Mouse (Mus musculus): ENCODE results near the gene Gne.

The Gne gene

DNA sequence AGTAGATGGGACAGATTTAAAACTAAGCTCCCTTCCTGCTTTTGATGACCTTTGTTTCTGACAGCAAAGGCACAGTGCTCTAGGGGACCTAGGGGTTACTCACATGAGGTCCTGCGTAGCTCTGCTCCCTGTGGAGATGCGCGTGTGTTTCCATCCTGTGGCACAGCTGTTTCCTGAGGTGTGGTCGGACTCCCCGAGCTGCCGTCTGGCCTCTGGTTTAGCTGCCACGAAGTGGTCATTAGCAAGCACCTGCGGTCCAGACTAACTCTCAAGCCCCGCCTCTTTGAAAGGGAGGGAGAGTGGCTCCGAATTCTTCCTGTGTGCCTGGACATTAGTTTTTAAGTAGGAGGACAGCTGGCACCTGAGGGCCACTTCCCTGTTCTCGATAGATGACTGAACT is at the start of gene Gne:
TSS of gene Gne (minus strand) at position 233 of the 400 bp plus-strand sequence.
- no peak for DNase-seq

DNA sequence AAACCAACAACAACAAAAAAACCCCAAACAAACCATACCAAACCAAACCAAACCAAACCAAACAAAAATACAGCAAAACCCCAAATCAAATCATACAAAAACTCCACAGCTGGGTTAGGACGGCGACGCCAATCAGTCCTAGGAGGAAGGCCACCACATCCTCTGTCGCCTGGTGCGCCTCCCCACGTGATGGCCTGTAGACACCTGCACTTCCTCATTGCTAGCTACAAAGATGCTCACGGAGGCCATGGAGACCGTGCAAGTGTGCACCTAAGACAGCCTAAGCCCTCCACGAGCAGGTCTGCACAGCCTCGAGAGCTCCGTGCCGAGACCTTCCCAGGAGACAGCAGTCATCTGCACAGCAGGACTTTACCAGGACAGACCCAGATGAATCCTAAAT is 42.8 kb upstream of the Gne start:
- no peak for DNase-seq

DNA sequence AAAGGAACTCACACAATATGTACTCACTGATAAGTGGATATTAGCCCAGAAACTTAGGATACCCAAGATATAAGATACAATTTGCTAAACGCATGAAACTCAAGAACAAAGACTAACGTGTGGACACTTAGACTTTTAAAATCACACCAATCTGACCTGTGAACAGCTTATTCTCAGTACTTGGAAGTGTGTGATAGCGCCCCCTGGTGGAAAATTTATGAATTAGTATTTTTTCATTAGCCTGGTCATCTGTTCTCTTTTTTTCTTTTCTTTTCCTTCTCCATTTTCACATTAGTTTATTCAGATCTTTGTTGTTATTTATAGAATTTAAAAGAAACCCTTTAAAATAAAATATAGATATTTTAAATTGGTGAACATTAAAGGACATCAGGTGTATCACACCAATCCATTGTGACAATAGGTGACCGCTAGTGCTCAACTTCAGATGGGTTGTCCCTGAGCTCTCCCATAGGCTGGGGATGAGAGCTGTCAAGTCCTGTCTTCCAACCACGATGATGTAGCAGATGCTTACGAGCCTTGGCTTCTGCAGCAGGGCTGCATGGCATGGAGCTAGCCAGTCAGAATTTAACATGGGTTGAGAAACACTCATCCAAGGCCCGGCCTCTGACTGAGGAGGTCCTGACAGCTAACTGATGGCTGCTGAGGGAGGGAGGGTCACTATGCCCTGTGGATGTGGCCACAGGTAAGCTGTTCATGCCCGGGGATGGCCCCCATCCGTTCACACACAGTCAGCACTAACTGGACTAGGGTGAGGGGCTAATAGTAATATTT is 35.6 kb upstream of the Gne start:
- peak; percentile 50 to 82 for DNase-seq

DNA sequence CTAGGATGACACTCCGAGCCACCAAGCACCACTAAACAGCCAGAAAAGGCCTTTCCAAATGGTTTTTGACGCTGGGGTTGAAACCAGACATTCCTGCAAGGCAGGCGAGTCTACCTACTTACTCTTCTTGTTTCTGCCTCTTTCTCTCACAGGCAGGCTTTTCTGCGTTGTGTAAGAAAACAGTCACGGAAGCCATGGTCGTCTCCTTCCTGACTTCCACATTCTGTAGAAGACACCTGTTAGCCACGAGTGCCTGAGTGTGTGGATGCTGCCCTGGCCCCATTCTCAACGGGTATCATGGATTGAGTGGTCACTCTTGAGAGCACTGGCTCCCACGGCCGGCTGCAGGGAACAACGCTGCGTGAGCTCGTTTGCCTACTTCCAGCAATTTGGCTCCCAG is 31.1 kb upstream of the Gne start:
- DNase-seq, result no peak

DNA sequence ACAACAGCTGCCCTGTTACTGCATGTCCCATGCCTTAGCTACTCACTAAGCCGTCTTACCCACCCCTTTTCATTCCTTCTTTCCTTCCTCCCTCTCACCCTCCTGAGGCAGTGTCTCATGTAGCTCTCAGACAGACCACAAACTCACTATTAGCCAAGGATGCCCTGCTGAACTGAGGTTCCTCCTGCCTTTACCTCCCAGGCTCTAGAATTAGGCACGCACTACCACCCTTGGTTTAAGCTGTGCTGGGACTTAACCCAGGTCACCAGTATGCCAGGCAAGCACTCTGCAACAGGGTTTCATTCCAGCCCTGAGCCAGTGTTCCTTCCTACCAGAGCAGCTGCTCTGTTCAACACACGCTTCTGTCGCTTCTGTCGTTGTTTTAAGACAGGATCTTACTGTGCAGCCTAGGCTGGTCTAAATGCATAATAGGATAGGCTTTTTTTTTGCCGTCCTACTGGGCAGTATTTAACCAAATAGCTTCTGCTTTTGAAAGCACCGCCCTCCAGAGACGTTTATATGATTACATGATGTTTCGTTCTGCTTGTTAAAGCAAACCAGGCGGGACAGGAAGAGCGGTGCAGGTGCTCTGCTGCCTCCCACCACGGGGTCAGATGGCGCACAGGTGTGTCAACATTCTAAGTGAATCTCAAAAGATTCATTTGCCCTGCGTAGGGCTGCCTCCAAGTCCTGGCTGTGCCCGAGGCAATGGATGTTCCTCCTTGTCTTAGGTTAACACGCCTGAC is 29.6 kb upstream of the Gne start:
- peak in 1 of 2 experiments; percentile 14 for DNase-seq

DNA sequence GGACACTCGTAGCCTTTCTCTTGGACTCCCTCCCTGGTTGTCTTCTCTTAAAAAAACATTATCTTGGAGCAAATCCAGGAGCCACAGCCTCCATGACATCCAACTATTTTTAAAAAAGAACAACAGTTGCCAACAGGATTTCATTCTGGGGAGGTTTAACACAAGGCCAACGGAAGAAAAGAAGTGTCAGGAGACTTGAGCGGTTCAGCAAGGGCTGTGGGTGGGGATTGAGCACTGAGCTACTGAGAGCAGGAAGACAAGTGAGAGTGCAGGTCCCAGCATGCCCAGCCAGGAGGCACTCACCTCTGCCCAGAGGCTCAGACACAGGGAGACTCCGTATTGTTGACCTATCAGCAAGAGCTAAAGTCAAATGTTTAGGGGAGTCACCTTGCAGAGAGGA is 28.8 kb upstream of the Gne start:
- no peak for DNase-seq

DNA sequence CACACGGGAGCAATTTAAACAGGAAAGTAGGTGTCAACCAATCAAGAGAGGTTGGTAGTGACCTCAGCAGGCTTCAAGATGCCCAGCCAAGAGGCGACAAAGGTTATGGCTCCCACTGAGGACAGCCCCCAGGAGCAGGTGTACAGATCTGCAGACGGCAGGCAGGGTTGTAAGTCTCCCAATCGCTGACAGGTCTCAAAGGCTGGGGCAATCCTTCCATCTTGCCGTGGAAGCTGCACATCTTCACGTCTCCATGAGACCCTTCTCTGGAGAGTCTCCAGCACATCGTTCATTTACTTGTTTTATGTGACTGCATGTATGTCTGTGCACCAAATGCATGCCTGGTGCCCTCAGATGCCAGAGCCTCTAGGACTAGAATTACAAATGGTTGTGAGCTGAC is 26.8 kb upstream of the Gne start:
- DNase-seq, result no peak

DNA sequence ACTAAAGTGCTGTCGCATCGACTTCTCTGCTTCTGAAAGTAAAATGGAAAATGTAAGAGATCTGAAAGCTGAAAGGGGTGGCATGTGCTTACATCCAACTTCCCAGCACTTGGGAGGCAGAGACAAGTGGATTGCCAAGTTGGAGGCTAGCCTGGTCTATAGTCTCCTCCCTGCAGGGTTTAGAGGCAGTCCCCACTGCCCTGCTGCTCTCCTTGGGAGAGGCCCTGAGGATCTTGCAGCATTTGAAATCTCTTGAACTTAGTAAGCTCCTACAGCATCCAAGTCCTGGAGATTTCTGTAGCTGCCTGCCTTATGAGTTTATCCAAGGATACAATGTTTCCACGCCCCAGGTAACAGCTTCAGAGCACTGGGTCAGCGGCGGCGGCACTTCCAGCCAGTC is 24.3 kb upstream of the Gne start:
- DNase-seq, result no peak

DNA sequence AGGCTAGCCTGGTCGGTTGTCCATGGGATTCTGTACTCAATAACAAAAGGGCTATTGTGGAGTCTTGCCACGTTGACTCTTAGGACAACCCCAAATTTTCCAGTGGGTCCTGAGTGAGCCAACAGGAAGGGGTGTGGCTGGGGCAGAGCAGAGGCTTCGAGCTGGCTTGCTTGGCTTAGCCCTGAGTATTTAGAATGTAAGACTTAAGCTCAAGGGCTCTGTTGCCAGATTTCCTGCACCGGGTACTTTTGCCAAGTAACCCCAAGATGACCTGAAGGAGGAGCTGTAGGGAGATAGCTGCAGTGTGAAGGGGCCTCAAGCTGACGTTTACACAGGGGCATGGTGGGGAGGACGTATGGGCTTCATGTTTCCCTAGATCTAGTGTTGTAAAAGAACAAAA is 23.4 kb upstream of the Gne start:
- DNase-seq, result no peak

DNA sequence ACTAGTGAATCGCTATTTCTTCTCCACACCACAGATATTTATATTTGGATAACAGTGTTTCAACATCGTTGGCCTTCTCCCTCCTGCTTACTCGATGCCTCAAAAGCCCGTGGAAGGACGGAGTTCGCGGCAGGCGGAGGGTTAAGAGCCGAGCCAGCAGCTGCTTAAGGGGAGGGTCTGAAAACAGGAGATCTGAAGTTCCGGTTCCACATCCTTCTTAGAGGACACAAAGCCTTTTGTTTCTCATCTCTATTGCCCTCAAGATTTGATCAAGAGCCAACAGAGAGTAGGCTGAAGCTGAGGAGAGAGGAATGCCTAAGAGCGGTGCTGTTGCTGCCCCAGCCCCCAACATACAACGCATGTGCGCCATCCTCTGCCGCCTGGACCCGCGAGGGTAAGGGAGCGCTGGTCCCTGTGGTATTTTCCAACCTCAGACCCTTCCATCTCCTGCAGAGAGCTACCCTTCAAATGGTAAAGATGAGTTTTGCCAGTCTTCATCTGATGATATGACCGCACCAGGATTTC is 22.4 kb upstream of the Gne start:
- no peak for DNase-seq

DNA sequence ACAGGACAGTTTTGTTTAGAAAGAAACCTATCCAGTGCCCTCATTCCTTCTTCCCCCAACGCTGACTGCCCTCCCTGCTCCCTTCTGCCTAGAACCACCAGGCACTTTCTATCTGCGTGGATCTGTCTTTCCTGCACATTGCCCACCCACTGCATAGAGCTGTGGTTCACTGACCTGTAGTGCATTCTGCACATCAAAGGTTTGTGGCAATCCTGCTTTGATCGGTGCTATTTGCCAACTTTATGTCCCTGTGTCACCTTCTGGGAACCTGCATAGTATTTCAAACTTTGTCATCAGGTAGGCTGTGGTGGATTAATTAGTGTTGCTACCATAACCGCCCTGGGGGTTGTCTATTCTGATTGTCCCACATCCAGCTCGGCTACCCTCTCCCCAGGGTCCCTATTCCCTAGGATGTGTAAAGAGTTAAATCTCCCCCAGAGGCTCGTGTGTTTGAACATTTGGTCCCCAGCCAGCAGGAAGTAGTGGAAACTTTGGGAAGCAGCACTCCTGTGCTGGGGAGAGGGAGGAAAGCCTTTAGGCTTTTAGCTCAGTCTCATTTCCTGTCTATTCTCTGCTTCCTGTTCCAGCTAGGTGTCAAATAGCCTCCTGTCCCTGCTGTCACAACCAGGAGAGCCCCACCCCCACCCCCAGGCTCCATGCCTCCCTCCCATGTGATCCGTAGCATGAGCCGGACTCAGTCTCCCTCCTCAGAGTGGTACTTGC is 20.4 kb upstream of the Gne start:
- no peak for DNase-seq

DNA sequence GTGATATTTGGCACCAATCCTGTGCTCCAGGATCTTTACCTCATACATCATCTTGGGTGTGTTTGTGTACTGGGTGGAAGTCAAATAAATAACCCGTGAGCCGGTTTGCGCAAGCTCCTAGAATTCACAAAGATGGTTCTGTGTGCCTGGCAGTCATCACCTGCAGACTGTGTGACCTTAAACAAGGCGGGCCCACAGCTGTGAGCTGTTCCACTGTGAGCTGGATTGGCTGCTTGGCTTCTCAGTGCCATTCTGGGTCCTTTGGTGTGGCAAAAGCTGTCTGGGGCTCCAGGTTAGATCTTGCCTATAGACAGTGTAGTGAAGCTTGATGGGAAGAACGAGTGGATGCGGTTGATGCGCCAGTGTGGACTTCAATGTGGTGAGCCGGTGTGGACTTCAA is 19.6 kb upstream of the Gne start:
- DNase-seq, result no peak

DNA sequence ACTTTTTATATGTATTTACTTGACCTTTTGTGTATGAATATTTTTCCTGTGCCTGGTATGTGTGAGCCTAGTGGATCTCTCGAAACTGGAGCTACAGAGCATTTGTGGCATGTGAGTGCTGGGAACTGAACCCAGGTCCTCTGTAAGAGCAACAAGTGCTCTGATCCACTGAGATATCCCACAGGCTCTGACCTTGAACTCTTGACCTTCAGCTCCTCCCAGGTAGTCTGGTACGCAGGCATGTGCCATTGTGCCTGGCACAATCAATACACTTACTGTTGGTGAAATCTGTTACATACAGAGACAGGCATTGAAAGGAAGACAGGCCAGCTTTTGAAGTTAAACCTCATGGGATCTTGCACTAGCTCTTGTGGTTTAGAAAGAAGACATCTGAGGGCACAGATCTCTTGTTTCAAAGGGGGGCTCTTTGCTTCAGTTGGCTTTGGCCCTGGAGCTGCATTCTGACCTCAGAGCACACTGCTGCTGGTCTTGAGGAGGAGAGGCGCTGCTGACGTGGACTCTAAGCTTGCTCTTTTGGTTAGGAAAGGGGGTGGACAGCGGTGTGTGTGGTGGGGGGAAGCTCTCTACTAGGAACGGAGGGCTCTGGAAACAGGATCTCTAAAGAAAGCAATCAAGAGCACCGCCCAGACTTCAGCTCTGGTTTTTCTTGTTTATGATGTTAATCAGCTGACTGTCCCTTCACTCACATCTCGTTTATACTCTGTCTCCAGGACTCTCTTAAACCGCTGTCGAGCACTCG is 13.8 kb upstream of the Gne start:
- no peak for DNase-seq

DNA sequence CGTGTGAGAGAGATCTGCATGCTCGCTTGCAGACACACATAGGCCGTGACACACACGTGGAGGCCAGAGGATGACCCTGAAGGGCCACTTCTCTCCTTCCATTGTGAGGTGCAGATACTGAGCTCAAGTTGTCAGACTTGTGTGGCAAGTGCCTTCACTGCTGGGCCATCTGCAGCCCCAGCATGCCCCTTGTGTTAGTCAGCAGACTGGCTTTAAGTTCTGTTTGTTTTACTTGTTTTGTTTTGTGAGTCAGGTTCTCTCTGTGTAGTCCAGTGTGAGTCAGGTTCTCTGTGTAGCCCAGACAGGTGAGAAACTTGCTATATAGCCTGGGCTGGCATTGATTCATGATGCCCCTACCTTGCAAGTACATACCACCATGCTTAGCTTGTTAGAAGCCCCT is 10.5 kb upstream of the Gne start:
- no peak for DNase-seq

DNA sequence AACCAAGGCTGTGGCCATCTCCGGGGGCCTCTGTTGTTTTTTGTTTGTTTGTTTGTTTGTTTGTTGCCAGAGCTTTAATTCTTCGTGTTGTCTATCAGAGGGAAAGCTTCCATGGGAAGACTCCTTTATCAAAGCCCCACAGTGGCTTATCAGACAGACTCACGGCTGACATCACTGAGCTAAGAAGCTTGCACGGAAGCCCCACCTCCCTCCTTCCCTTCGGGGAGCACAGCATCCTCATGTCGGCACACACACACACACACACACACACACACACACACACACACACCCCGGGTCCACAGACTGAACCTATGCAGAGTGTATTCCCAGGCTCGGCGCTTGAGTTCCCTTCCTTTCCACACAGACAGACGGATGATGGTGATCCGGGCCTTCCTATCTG is 8.4 kb upstream of the Gne start:
- DNase-seq, result no peak

DNA sequence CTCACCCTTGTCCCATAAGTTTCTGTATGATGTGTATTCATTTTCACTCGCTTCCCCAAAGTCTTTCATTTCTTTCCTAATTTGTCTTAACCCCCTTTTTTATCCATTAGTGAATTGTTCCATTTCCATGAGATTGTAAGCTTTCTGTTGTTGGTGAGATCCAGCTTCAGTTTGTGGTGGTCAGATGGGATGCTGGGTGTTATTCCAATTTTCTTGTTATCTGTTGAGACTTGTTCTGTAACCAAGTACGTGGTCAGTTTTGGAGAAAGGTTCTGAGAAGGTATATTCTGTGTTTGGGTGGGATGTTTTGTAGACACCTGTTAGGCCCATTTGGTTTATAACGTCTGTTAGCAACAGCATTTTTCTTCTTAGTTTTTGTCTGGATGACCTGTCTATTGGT is 1.6 kb upstream of the Gne start:
- no peak for DNase-seq

DNA sequence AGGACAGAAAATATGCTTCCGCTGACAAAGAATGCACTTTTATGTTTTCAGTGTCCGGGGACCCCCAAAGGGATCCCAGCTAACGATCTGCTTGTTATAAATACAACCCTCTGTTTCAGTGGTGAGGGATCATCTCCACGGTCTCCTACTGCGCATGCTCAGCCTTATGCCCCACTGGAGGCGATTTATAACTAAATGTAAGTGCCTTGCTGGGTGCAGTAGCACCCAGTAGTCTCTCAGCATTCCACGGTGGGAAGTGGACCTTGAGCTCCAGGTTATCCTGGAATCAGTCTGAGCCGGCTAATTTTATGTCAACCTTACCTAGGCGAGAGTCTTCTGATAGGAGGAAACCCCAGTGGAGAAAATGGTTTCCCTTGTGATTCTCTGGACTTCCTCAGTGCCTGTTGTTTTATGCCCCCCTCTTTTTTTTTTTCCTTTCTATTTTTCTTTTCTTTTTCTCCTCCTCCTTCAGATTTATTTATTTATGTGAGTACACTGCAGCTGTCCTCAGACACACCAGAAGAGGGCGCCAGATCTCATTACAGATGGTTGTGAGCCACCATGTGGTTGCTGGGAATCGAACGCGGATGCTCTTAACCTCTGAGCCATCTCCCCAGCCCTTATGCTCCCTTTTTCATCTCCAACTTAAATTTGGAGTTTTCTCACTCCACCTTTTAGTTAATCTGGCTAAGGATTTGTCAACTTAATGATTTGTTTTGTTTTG is 787 bp upstream of the Gne start:
- DNase-seq, result no peak

DNA sequence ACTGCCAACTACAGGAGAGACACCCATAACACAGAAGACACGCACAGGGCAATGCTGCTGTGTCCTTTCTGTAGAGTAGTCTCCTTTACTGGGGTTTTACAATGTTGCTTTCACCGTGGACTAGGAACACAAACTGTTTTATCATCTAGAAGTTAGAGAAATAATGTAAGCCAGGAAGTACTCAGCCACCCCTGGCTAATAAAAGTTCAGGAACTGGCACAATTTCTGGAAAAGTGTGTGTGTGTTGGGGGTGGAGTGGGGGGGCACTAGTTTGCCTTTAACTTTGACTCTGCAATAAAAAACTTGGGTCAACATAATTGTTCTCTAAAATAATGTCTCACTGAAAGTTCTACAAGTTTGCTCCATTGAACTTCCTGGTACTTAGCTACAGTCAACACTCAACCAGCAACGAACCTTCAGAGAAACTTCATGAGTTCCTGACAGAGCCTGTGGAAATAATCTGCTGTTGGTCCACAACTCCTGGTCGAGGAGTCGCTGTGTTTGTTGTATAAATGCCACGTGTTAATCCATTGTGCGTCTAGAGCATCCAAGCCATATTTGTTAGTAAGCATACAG is 5.5 kb downstream of the Gne start:
- no peak for DNase-seq

DNA sequence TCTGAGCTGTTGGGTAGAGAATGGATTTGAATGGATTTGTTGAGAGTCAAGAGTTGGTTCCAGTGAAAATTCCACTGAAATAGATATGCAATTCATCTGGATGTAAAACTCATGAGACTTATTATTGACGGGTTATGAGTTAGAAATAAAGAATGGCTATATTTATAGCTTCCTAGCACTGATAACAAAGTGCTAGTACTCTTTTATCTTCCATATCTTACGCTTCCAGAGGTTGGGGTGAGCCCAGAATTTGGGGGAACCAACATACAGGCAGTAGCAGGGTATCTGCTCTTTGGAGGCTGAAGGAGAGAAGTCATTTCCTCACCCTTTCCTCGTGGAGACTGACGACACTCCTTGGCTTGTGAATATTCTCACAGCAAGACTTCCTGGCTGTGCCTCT is 9.6 kb downstream of the Gne start:
- no peak for DNase-seq

DNA sequence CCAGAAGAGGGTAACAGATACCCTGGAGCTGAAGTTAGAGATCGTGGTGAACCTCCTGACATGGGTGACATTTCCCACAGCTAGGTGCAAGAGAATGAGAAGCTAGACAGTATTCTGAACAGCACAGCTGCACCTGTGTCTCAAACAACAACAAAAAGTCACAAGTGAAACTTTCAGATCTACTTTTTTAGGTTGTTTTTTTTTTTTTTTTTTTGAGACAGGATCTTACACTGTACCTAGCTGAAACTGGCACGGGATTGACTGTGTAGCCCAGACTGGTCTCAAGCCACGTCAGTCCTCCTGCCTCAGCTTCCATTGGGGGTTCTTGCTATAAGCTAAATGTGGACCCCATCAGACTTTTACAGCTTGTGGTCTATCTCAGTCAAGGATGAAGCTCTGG is 10.2 kb downstream of the Gne start:
- DNase-seq, result no peak

DNA sequence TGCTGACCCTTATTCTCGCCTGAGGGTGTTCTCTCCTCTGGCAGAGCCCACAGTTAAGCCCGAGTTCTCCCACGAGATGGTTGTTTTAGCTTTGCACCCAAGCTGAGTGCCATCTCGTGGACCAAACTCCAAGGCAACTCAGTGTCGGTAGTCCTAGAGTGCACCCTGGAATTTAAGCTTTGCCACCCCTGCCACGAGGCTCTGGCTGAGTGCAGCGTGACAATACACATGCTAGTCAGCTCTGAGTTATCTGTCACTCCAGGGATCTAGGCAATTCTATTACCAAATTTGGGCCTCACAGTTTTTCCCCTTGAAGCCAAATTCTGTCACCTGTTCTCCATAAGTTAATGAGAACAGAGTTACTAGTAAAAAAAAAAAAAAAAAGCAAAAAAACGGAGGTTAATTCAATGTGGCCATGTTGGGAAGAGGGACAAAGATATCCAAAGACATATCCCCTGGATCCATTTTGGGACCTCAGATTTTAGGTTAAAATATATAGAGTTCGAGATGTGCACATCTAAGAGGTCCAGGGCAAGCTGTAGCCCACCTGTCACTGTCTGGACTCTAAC is 11.0 kb downstream of the Gne start:
- DNase-seq, result no peak
